Mouse (Mus musculus) mammary gland, adult 2 months (tissue): Measurements from ENCODE around the gene Apobr. TPM values are rescaled to one million over a fixed set of nuclear protein-coding genes. Genes with fewer than 3 reads are reported as not detected.

Source experiments
- polyA plus RNA-seq: library from polyadenylated mRNA; depleted of rRNA; stranded (reverse); fragments of >200 nt; gene quantifications from 2 replicates; pipeline ENCODE4 v1.2.3, GENCODE M21; 2012; ENCODE audit warnings: low replicate concordance; rRNA removed

Apobr gene
- 10.8 and 21.5 TPM in 2 replicates for polyA plus RNA-seq

GRCm38 (mm10) chr7:126584506-126584977, at the start of gene Apobr:
Apobr (plus strand) TSS chr7:126584942.

GRCm38 (mm10) chr7:126566094-126566765, 18.5 kb upstream of the Apobr start, which contains the start of gene Eif3c:
Eif3c (minus strand) TSS chr7:126566411.

GRCm38 (mm10) chr7:126585717-126586116, 975 bp downstream of the Apobr start, which contains the start of gene Cln3:
Cln3 (minus strand) TSS chr7:126585817.

GRCm38 (mm10) chr7:126594862-126595561, 10.3 kb downstream of the Apobr start, which contains the start of gene Il27:
Il27 (minus strand) TSS chr7:126594941.

GRCm38 (mm10) chr7:126630824-126631518, 46.2 kb downstream of the Apobr start, which contains the start of gene Nupr1:
Nupr1 (minus strand) TSS chr7:126630861.

Other genes with a start within 250 kb of the Apobr start
- 93.8 and 276 TPM in 2 replicates for gene Lat, start 215.4 kb upstream of the Apobr start, polyA plus RNA-seq
- gene Spns1, start 207.5 kb upstream of the Apobr start, polyA plus RNA-seq: 135 and 254 TPM in 2 replicates
- gene Nfatc2ip, start 188.2 kb upstream of the Apobr start, polyA plus RNA-seq: 7.1 and 7.5 TPM in 2 replicates
- 72.1 and 77.6 TPM in 2 replicates for gene Cd19, start 170.1 kb upstream of the Apobr start, polyA plus RNA-seq
- gene Rabep2, start 156.2 kb upstream of the Apobr start, polyA plus RNA-seq: 28.7 and 43.5 TPM in 2 replicates
- gene Atp2a1, start 121.8 kb upstream of the Apobr start, polyA plus RNA-seq: 2.1 and 8,579 TPM in 2 replicates
- 72.9 and 90.1 TPM in 2 replicates for gene Sh2b1, start 109.5 kb upstream of the Apobr start, polyA plus RNA-seq
- gene Tufm, start 97.6 kb upstream of the Apobr start, polyA plus RNA-seq: 127 and 145 TPM in 2 replicates
- 133 and 391 TPM in 2 replicates for gene Atxn2l, start 81.5 kb upstream of the Apobr start, polyA plus RNA-seq
- gene Eif3c, start 18.5 kb upstream of the Apobr start, polyA plus RNA-seq: 90.1 and 104 TPM in 2 replicates
- 100 and 141 TPM in 2 replicates for gene Cln3, start 875 bp downstream of the Apobr start, polyA plus RNA-seq
- 0.85 and 1.1 TPM in 2 replicates for gene Il27, start 10.0 kb downstream of the Apobr start, polyA plus RNA-seq
- gene Nupr1, start 45.9 kb downstream of the Apobr start, polyA plus RNA-seq: 40.6 and 61.2 TPM in 2 replicates
- gene Sgf29, start 64.4 kb downstream of the Apobr start, polyA plus RNA-seq: 71.7 and 78.0 TPM in 2 replicates
- 130 and 194 TPM in 2 replicates for gene Sult1a1, start 91.5 kb downstream of the Apobr start, polyA plus RNA-seq
- 29.7 and 49.0 TPM in 2 replicates for gene Bola2, start 110.5 kb downstream of the Apobr start, polyA plus RNA-seq
- gene Slx1b, start 110.8 kb downstream of the Apobr start, polyA plus RNA-seq: 27.3 and 33.4 TPM in 2 replicates
- gene Coro1a, start 122.8 kb downstream of the Apobr start, polyA plus RNA-seq: 442 and 1,092 TPM in 2 replicates
- gene Mapk3, start 174.7 kb downstream of the Apobr start, polyA plus RNA-seq: 204 and 252 TPM in 2 replicates
- 40.1 and 57.3 TPM in 2 replicates for gene Gdpd3, start 181.4 kb downstream of the Apobr start, polyA plus RNA-seq
- gene Ypel3, start 192.0 kb downstream of the Apobr start, polyA plus RNA-seq: 391 and 922 TPM in 2 replicates
- 11.6 and 16.3 TPM in 2 replicates for gene Tbx6, start 196.5 kb downstream of the Apobr start, polyA plus RNA-seq
- 180 and 199 TPM in 2 replicates for gene Ppp4c, start 207.6 kb downstream of the Apobr start, polyA plus RNA-seq
- 44.5 and 50.4 TPM in 2 replicates for gene Fam57b, start 212.7 kb downstream of the Apobr start, polyA plus RNA-seq
- gene 4930451I11Rik, start 246.7 kb downstream of the Apobr start, polyA plus RNA-seq: not detected in 2 replicates